Mouse (Mus musculus) stomach, postnatal 0 days (tissue): ENCODE data around the gene Gpr107. TPM values are rescaled to one million over a fixed set of nuclear protein-coding genes. Genes with fewer than 3 reads are reported as not detected.

Experiments
- ATAC-seq: fragments of 200-750 bp; cut with Nextera tagmentation; 2 replicates; pipeline ENCODE4 v1.8.0; 2017; ENCODE audit not compliant: low FRiP score, low TSS enrichment
- DNase-seq: peaks from one replicate; pipeline ENCODE4 v3.0.0-alpha.2; 2016; ENCODE audit warnings: low spot score
- H3K27ac ChIP-seq: fragments of 300-500 bp; sonication (generic); replicated peaks from 2 replicates; pipeline ENCODE4 v1.5.1; 2014; ENCODE audit warnings: mild to moderate bottlenecking, control low read depth
- H3K27me3 ChIP-seq: fragments of 300-500 bp; sonication (generic); 2 replicates; pipeline ENCODE4 v1.6.1; 2014; ENCODE audit warnings: low read length; ENCODE audit not compliant: control insufficient read depth, insufficient read depth
- H3K36me3 ChIP-seq: fragments of 300-500 bp; sonication (generic); 2 replicates; pipeline ENCODE4 v1.6.1; 2014; ENCODE audit warnings: low read length, mixed read lengths; ENCODE audit not compliant: control insufficient read depth, insufficient read depth
- H3K4me1 ChIP-seq: fragments of 300-500 bp; sonication (generic); replicated peaks from 2 replicates; pipeline ENCODE4 v1.6.1; 2014; ENCODE audit warnings: antibody characterized with exemption; ENCODE audit not compliant: control insufficient read depth, insufficient read depth
- H3K4me2 ChIP-seq: fragments of 300-500 bp; sonication (generic); replicated peaks from 2 replicates; pipeline ENCODE4 v1.6.1; 2014; ENCODE audit warnings: low read depth, mild to moderate bottlenecking, control low read depth, moderate library complexity
- H3K4me3 ChIP-seq: fragments of 300-500 bp; sonication (generic); 2 replicates; pipeline ENCODE4 v1.5.1; 2014; ENCODE audit warnings: low read depth, low read length, control low read depth
- H3K9ac ChIP-seq: fragments of 300-500 bp; sonication (generic); 2 replicates; pipeline ENCODE4 v1.6.1; 2014; ENCODE audit warnings: mild to moderate bottlenecking, low read length, control low read depth, mixed read lengths
- H3K9me3 ChIP-seq: fragments of 300-500 bp; sonication (generic); 2 replicates; pipeline ENCODE4 v1.6.1; 2016; ENCODE audit warnings: low read length; ENCODE audit not compliant: control insufficient read depth
- CTCF ChIP-seq: IDR thresholded peaks from 2 replicates; pipeline ENCODE4 v1.5.1; 2016; ENCODE audit warnings: antibody characterized with exemption, low read depth, mild to moderate bottlenecking, moderate library complexity
- EP300 ChIP-seq: optimal IDR thresholded peaks from 2 replicates; pipeline ENCODE3; 2016; ENCODE audit warnings: antibody characterized with exemption
- WGBS: fragments of 180-500 bp; shearing (Covaris S2); extraction: QIAGEN DNeasy Blood & Tissue Kit; methylation state at CpG from one replicate; pipeline ENCODE4 v1.1.7; 2014; 5-methylcytosine and 5-hydroxymethylcytosine counted together
- polyA plus RNA-seq: library from polyadenylated mRNA; unstranded; fragments of >200 nt; fragmentation: Nextera tagmentation; extraction: Ambion mirVana; gene quantifications from 2 replicates; pipeline ENCODE4 v1.2.1, GENCODE M21; 2015

Gene Gpr107
- polyA plus RNA-seq, 1 experiment from 2014 or later: 23.7 TPM

- Histone ChIP-seq H3K4me2 (peak overlapping the region; percentile 42), H3K4me1 (peaks cover 13% of the 10 kb centered on the region; the same call in 1 of the 2 replicates), H3K4me3 (no peak overlapping the region), H3K9me3 (no peaks in the 10 kb centered on the region), H3K27ac (peak overlapping the region; percentile 83), H3K36me3 (no peaks in the 10 kb centered on the region), H3K27me3 (no peaks in the 10 kb centered on the region), H3K9ac (peak overlapping the region; percentile 23)
- 19% methylated on average over 21 of the region's 21 CpGs for WGBS
- DNase-seq (peak; percentile 76), ATAC-seq (peak; percentile 71)
- TF ChIP-seq CTCF: peak; percentile 71
- TF ChIP-seq EP300: no peak
These were observed 104.1 kb downstream of the Gpr107 start for GRCm38 (mm10) chr2:31255952-31256938.

GRCm38 (mm10) chr2:31257096-31257495 lies 105.0 kb downstream of the Gpr107 start:
- no peaks in the 10 kb centered on the region for H3K27me3 ChIP-seq
- H3K4me2 ChIP-seq: no peak overlapping the region; the same call in 1 of the 2 replicates
- 38% methylated on average over 6 of the region's 6 CpGs for WGBS
- peak overlapping the region; percentile 83; the same call in 1 of the 2 replicates for H3K27ac ChIP-seq
- no peaks in the 10 kb centered on the region for H3K9me3 ChIP-seq
- no peak overlapping the region for H3K4me3 ChIP-seq
- no peaks in the 10 kb centered on the region for H3K36me3 ChIP-seq
- H3K9ac ChIP-seq: no peak overlapping the region
- H3K4me1 ChIP-seq: peaks cover 13% of the 10 kb centered on the region; the same call in 1 of the 2 replicates
- TF ChIP-seq CTCF (no peak), EP300 (no peak)
- DNase-seq (no peak), ATAC-seq (no peak)

GRCm38 (mm10) chr2:31258609-31259366 lies 106.7 kb downstream of the Gpr107 start:
- H3K27me3 ChIP-seq: no peaks in the 10 kb centered on the region
- peak; percentile 86 for DNase-seq
- TF ChIP-seq CTCF (no peak), EP300 (no peak)
- peaks cover 18% of the 10 kb centered on the region for H3K4me1 ChIP-seq
- WGBS: 15% methylated on average over 22 of the region's 22 CpGs
- H3K9ac ChIP-seq: peak overlapping the region; percentile 54
- H3K4me2 ChIP-seq: peak overlapping the region; percentile 83
- H3K36me3 ChIP-seq: no peaks in the 10 kb centered on the region
- H3K27ac ChIP-seq: peak overlapping the region; percentile 58; the same call in 1 of the 2 replicates
- peak; percentile 83 for ATAC-seq
- H3K9me3 ChIP-seq: no peaks in the 10 kb centered on the region
- H3K4me3 ChIP-seq: peak overlapping the region; percentile 49

GRCm38 (mm10) chr2:31259367-31259920 lies 107.3 kb downstream of the Gpr107 start:
- Histone ChIP-seq H3K27ac (0 out of 2 replicates have a peak overlapping the region, but pooled peaks have one; percentile 58), H3K4me2 (peak overlapping the region; percentile 83), H3K36me3 (no peaks in the 10 kb centered on the region), H3K9me3 (no peaks in the 10 kb centered on the region), H3K27me3 (no peaks in the 10 kb centered on the region), H3K9ac (peak overlapping the region; percentile 54), H3K4me3 (peak overlapping the region; percentile 49), H3K4me1 (peaks cover 23% of the 10 kb centered on the region)
- DNase-seq (no peak), ATAC-seq (0 out of 2 replicates have a peak, but pooled peaks have one; percentile 4)
- WGBS: 35% methylated on average over 9 of the region's 9 CpGs
- TF ChIP-seq CTCF (no peak), EP300 (no peak)

- Histone ChIP-seq H3K27ac (no peak overlapping the region), H3K4me3 (no peak overlapping the region), H3K9ac (no peak overlapping the region), H3K4me1 (peaks cover 28% of the 10 kb centered on the region), H3K27me3 (no peaks in the 10 kb centered on the region), H3K36me3 (no peaks in the 10 kb centered on the region), H3K4me2 (no peak overlapping the region), H3K9me3 (no peaks in the 10 kb centered on the region)
- 78% methylated on average over 8 of the region's 8 CpGs for WGBS
- DNase-seq (no peak), ATAC-seq (no peak)
- TF ChIP-seq EP300 (no peak), CTCF (no peak)
These were observed 108.4 kb downstream of the Gpr107 start for GRCm38 (mm10) chr2:31260549-31260948.
